Mouse (Mus musculus) CH12.LX (cell line): Measurements from ENCODE around the gene Cox7a2. TPM values are rescaled to one million over a fixed set of nuclear protein-coding genes. Genes with fewer than 3 reads are reported as not detected.

Experiments used
- DNase-seq: peaks from one replicate; pipeline ENCODE4 v3.0.0-alpha.2; 2013; ENCODE audit errors: extremely low read depth
- H3K27ac ChIP-seq: 2 replicates; pipeline ENCODE4 v1.5.1; 2012; ENCODE audit warnings: low read depth, mild to moderate bottlenecking, control low read depth, moderate library complexity; ENCODE audit not compliant: insufficient read depth
- H3K27me3 ChIP-seq: replicated peaks from 2 replicates; pipeline ENCODE3; 2012; ENCODE audit warnings: inconsistent platforms
- H3K36me3 ChIP-seq, 2 experiments: replicated peaks in 1 of 2; 2 replicates each; pipeline versions ENCODE3 to v1.6.1; 2012; ENCODE audit warnings: inconsistent platforms in 1 of 2, low read length in 1 of 2, mild to moderate bottlenecking in 1 of 2, mixed read lengths in 1 of 2, moderate library complexity in 1 of 2; ENCODE audit not compliant: control insufficient read depth in 1 of 2, insufficient read depth in 1 of 2
- H3K4me1 ChIP-seq, 2 experiments: 2 replicates each; pipeline ENCODE4 v1.6.1; 2012; ENCODE audit warnings: inconsistent platforms in 1 of 2, moderate library complexity in 1 of 2; ENCODE audit not compliant: insufficient read depth in 2 of 2, control insufficient read depth in 1 of 2
- H3K4me2 ChIP-seq: 2 replicates; pipeline ENCODE4 v1.6.1; 2012; ENCODE audit warnings: low read depth, mild to moderate bottlenecking, control low read depth; ENCODE audit not compliant: poor library complexity, insufficient read depth, severe bottlenecking
- H3K4me3 ChIP-seq, 3 experiments: fragments of 150-350 bp in 1 of 3; sonication (generic) in 1 of 3; replicated peaks in 1 of 3; 2 replicates each; pipeline versions ENCODE3 to v1.5.1; 2011 to 2012; ENCODE audit warnings: low read depth in 2 of 3, low read length in 2 of 3, mild to moderate bottlenecking in 2 of 3, moderate library complexity in 2 of 3, control low read depth in 1 of 3, improper control_type of control experiment in 1 of 3, inconsistent platforms in 1 of 3, mixed read lengths in 1 of 3; ENCODE audit not compliant: poor library complexity in 1 of 3
- H3K79me2 ChIP-seq: replicated peaks from 2 replicates; pipeline ENCODE4 v1.6.1; 2012; ENCODE audit warnings: mild to moderate bottlenecking, moderate library complexity; ENCODE audit not compliant: control insufficient read depth, poor library complexity, insufficient read depth, severe bottlenecking; ENCODE audit errors: extremely low read depth
- H3K9ac ChIP-seq: 2 replicates; pipeline ENCODE4 v1.6.1; 2012; ENCODE audit warnings: low read depth, mild to moderate bottlenecking, control low read depth, moderate library complexity; ENCODE audit not compliant: insufficient read depth
- H3K9me3 ChIP-seq: replicated peaks from 2 replicates; pipeline ENCODE3; 2012; ENCODE audit warnings: low read length, inconsistent platforms, mixed read lengths
- CHD1 ChIP-seq: IDR thresholded peaks from 2 replicates; pipeline ENCODE4 v1.6.1; 2012; ENCODE audit warnings: low read depth, low read length, improper control_type of control experiment, inconsistent platforms
- CHD2 ChIP-seq: IDR thresholded peaks from 2 replicates; pipeline ENCODE4 v1.6.1; 2011; ENCODE audit warnings: low read length, improper control_type of control experiment
- E2F4 ChIP-seq: IDR thresholded peaks from 2 replicates; pipeline ENCODE4 v1.6.1; 2011; ENCODE audit warnings: low read depth, low read length, improper control_type of control experiment; ENCODE audit not compliant: insufficient replicate concordance
- ELF1 ChIP-seq: IDR thresholded peaks from 2 replicates; pipeline ENCODE4 v1.6.1; 2014; ENCODE audit warnings: low read depth, mild to moderate bottlenecking, inconsistent platforms, low read length, improper control_type of control experiment
- EP300 ChIP-seq: IDR thresholded peaks from 2 replicates; pipeline ENCODE4 v1.6.1; 2011; ENCODE audit warnings: low read length, improper control_type of control experiment
- ETS1 ChIP-seq: conservative IDR thresholded peaks from 2 replicates; pipeline ENCODE4 v1.6.1; 2012; ENCODE audit warnings: low read depth, mild to moderate bottlenecking, inconsistent platforms, low read length, improper control_type of control experiment, moderate library complexity
- GABPA ChIP-seq: IDR thresholded peaks from 2 replicates; pipeline ENCODE4 v1.6.1; 2012; ENCODE audit warnings: low read depth, low read length, improper control_type of control experiment, inconsistent platforms; ENCODE audit not compliant: insufficient replicate concordance
- HCFC1 ChIP-seq: IDR thresholded peaks from 2 replicates; pipeline ENCODE4 v1.6.1; 2012; ENCODE audit warnings: low read depth, mild to moderate bottlenecking, inconsistent platforms, low read length, improper control_type of control experiment
- JUND ChIP-seq: conservative IDR thresholded peaks from 2 replicates; pipeline ENCODE4 v1.6.1; 2011; ENCODE audit warnings: low read depth, low read length, improper control_type of control experiment
- KAT2A ChIP-seq: IDR thresholded peaks from 2 replicates; pipeline ENCODE4 v1.6.1; 2012; ENCODE audit warnings: low read length, improper control_type of control experiment, inconsistent platforms; ENCODE audit not compliant: insufficient replicate concordance
- MAX ChIP-seq: IDR thresholded peaks from 2 replicates; pipeline ENCODE4 v1.6.1; 2011; ENCODE audit warnings: low read length, improper control_type of control experiment
- MAZ ChIP-seq: IDR thresholded peaks from 2 replicates; pipeline ENCODE4 v1.6.1; 2012; ENCODE audit warnings: low read depth, mild to moderate bottlenecking, inconsistent platforms, low read length, improper control_type of control experiment, moderate library complexity
- MEF2A ChIP-seq: IDR thresholded peaks from 2 replicates; pipeline ENCODE4 v1.6.1; 2014; ENCODE audit warnings: low read depth, mild to moderate bottlenecking, inconsistent platforms, low read length, improper control_type of control experiment, borderline replicate concordance
- MXI1 ChIP-seq: IDR thresholded peaks from 2 replicates; pipeline ENCODE4 v1.6.1; 2011; ENCODE audit warnings: mild to moderate bottlenecking, low read depth, low read length, improper control_type of control experiment
- NRF1 ChIP-seq: IDR thresholded peaks from 2 replicates; pipeline ENCODE4 v1.6.1; 2014; ENCODE audit warnings: low read depth, mild to moderate bottlenecking, inconsistent platforms, low read length, improper control_type of control experiment, moderate library complexity
- PAX5 ChIP-seq: IDR thresholded peaks from 2 replicates; pipeline ENCODE4 v1.6.1; 2012; ENCODE audit warnings: low read length, inconsistent platforms, mixed read lengths
- POLR2A ChIP-seq: IDR thresholded peaks from 2 replicates; pipeline ENCODE4 v1.6.1; 2011; ENCODE audit warnings: low read depth, mild to moderate bottlenecking, improper control_type of control experiment, low read length
- POLR2AphosphoS2 ChIP-seq: IDR thresholded peaks from 2 replicates; pipeline ENCODE4 v1.6.1; 2011; ENCODE audit warnings: low read depth, low read length, improper control_type of control experiment
- RCOR1 ChIP-seq: conservative IDR thresholded peaks from 2 replicates; pipeline ENCODE4 v1.6.1; 2012; ENCODE audit warnings: low read depth, mild to moderate bottlenecking, inconsistent platforms, low read length, improper control_type of control experiment
- SIN3A ChIP-seq: IDR thresholded peaks from 2 replicates; pipeline ENCODE4 v1.6.1; 2012; ENCODE audit warnings: low read length, improper control_type of control experiment, inconsistent platforms
- SMC3 ChIP-seq: IDR thresholded peaks from 2 replicates; pipeline ENCODE4 v1.6.1; 2011; ENCODE audit warnings: low read depth, low read length, improper control_type of control experiment
- TBP ChIP-seq: conservative IDR thresholded peaks from 2 replicates; pipeline ENCODE4 v1.6.1; 2011; ENCODE audit warnings: low read depth, low read length, improper control_type of control experiment
- UBTF ChIP-seq: IDR thresholded peaks from 2 replicates; pipeline ENCODE4 v1.6.1; 2012; ENCODE audit warnings: low read depth, mild to moderate bottlenecking, inconsistent platforms, low read length, improper control_type of control experiment, moderate library complexity
- ZC3H11A ChIP-seq: IDR thresholded peaks from 2 replicates; pipeline ENCODE4 v1.6.1; 2012; ENCODE audit warnings: low read depth, mild to moderate bottlenecking, inconsistent platforms, low read length, improper control_type of control experiment
- ZKSCAN1 ChIP-seq: IDR thresholded peaks from 2 replicates; pipeline ENCODE4 v1.6.1; 2012; ENCODE audit warnings: low read depth, inconsistent platforms, low read length, improper control_type of control experiment, borderline replicate concordance
- ZMIZ1 ChIP-seq: IDR thresholded peaks from 2 replicates; pipeline ENCODE4 v1.6.1; 2012; ENCODE audit warnings: low read depth, mild to moderate bottlenecking, inconsistent platforms, low read length, improper control_type of control experiment
- dilution Hi-C: fragments of 300-500 bp; cut with MboI; formaldehyde crosslinking; loops from 2 replicates; pipeline ENCODE4 v1.14.3; 2020; ENCODE audit warnings: low sequenced_read_pairs; ENCODE audit not compliant: extremely low pct_unique_long_range_greater_than_20kb, extremely low pct_ligation_motif_present
- in situ Hi-C: fragments of 300-500 bp; cut with MboI; formaldehyde crosslinking; loops from 3 replicates; pipeline ENCODE4 v1.14.3; 2019; ENCODE audit warnings: low sequenced_read_pairs, low pct_ligation_motif_present, low pct_unique_long_range_greater_than_20kb, mixed read lengths
- polyA plus RNA-seq: library from polyadenylated mRNA; unstranded; fragments of >175 nt; gene quantifications from 2 replicates; pipeline ENCODE4 v1.2.1, GENCODE M21; 2012; ENCODE audit warnings: low read depth; ENCODE audit not compliant: insufficient read length
- total RNA-seq, 2 experiments: library from RNA; depleted of rRNA; stranded (reverse); fragments of 300-350 nt in 1 of 2; fragments of >200 nt in 1 of 2; gene quantifications; 2 replicates each; pipeline ENCODE4 v1.2.3; 2012 to 2014

Cox7a2 gene
- total and polyA plus RNA-seq, 3 experiments, result 307 to 597 (median 393) TPM

DNA sequence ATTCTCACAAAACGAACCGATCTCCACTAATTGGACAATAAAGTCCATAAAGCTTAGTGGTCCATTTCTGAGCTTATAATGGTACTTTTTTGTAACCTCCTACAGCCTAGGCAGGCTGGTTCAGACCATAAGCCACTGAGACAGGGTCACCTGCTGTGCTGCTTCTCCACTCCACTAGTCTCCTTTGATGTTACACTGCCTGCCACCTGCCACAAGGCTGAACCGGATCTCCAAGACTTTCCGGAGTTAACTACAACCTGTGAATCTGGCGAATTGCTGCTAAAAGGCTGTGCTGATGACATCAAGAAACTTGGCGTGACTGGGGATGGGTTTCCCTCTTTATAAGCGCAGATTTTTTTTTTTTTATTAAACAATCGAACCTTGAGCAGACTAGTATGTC, 7.8 kb downstream of the Cox7a2 start:
- H3K4me2 ChIP-seq, result no peak overlapping the region
- H3K4me1 ChIP-seq, result no peaks in the 10 kb centered on the region
- H3K27ac ChIP-seq, result no peak overlapping the region
- peaks cover 18 to 53% of the 10 kb centered on the region in 2 experiments for H3K36me3 ChIP-seq
- TF ChIP-seq MAX (no peak), ZMIZ1 (no peak), CHD1 (no peak), MEF2A (no peak), KAT2A (no peak), PAX5 (no peak), TBP (no peak), POLR2AphosphoS2 (no peak), MAZ (no peak), EP300 (no peak), ZC3H11A (no peak), E2F4 (no peak)
- no peaks in the 10 kb centered on the region; the same call in 1 of the 2 replicates for H3K79me2 ChIP-seq
- in situ Hi-C loops (no loop called here), dilution Hi-C loops (no loop called here)
- H3K9ac ChIP-seq, result no peak overlapping the region
- no peak for DNase-seq
- no peaks in the 10 kb centered on the region for H3K9me3 ChIP-seq
- H3K27me3 ChIP-seq, result no peaks in the 10 kb centered on the region
- no peak overlapping the region for H3K4me3 ChIP-seq

GRCm38 (mm10) chr9:79750709-79751108, 9.0 kb downstream of the Cox7a2 start:
- Histone ChIP-seq H3K4me2 (no peak overlapping the region), H3K27ac (no peak overlapping the region), H3K9ac (no peak overlapping the region), H3K27me3 (no peaks in the 10 kb centered on the region), H3K36me3 (peaks cover 14 to 42% of the 10 kb centered on the region in 2 experiments), H3K9me3 (no peaks in the 10 kb centered on the region), H3K4me1 (no peaks in the 10 kb centered on the region), H3K4me3 (no peak overlapping the region), H3K79me2 (no peaks in the 10 kb centered on the region; the same call in 1 of the 2 replicates)
- TF ChIP-seq POLR2A (no peak), PAX5 (no peak), CHD2 (no peak), MEF2A (no peak)
- no peak for DNase-seq
- dilution Hi-C loops (no loop called here), in situ Hi-C loops (no loop called here)

GRCm38 (mm10) chr9:79745036-79745435, 14.6 kb downstream of the Cox7a2 start:
- Histone ChIP-seq H3K9ac (no peak overlapping the region), H3K4me3 (no peak overlapping the region), H3K4me1 (peaks cover 0 to 2% of the 10 kb centered on the region in 2 experiments; a peak in 1 of 4 replicates), H3K79me2 (no peaks in the 10 kb centered on the region), H3K4me2 (0 out of 2 replicates have a peak overlapping the region, but pooled peaks have one; percentile 9), H3K9me3 (peaks cover 3% of the 10 kb centered on the region), H3K27me3 (no peaks in the 10 kb centered on the region), H3K36me3 (peaks cover 0 to 1% of the 10 kb centered on the region in 2 experiments), H3K27ac (no peak overlapping the region)
- no peak for TF ChIP-seq ZC3H11A
- TF ChIP-seq ZKSCAN1, result no peak
- TF ChIP-seq JUND, result no peak
- TF ChIP-seq POLR2A, result no peak
- TF ChIP-seq MXI1, result no peak
- TF ChIP-seq RCOR1, result no peak
- no peak for TF ChIP-seq ELF1
- TF ChIP-seq UBTF, result no peak
- TF ChIP-seq ETS1, result no peak
- no peak for TF ChIP-seq GABPA
- no peak for TF ChIP-seq SMC3
- TF ChIP-seq SIN3A, result no peak
- no peak for TF ChIP-seq MAX
- TF ChIP-seq KAT2A, result no peak
- no peak for TF ChIP-seq NRF1
- no peak for TF ChIP-seq MEF2A
- TF ChIP-seq MAZ, result no peak
- TF ChIP-seq HCFC1, result no peak
- in situ Hi-C loops, result no loop called here
- dilution Hi-C loops, result no loop called here
- no peak for DNase-seq
